Mouse (Mus musculus): Measurements from ENCODE around the gene Unc13a. TPM values are rescaled to one million over a fixed set of nuclear protein-coding genes. Genes with fewer than 3 reads are reported as not detected.
"Not testable (repeated sequence)": the region's sequence is repeated elsewhere in the genome, so short reads cannot be mapped to it uniquely, and the experiment has no call there.

Gene Unc13a
- total RNA-seq (2014; fragmentation: Nextera tagmentation) (0.26 and 0.64 TPM in 2 replicates), total RNA-seq (2017) (0.27 TPM in 1 of 2 replicates, not detected in the other)

GRCm38 (mm10) chr8:71671549-71671965 lies at the start of gene Unc13a:
TSS of gene Unc13a (minus strand) at chr8:71671757.
- ATAC-seq (replicated peaks; ENCODE audit: low FRiP score, low TSS enrichment, poor library complexity, severe bottlenecking), result peak; percentile 70

GRCm38 (mm10) chr8:71719928-71720457 lies 48.4 kb upstream of the Unc13a start:
- no peak for ATAC-seq (replicated peaks; ENCODE audit: low FRiP score, low TSS enrichment, poor library complexity, severe bottlenecking)

- ATAC-seq (replicated peaks; ENCODE audit: low FRiP score, low TSS enrichment, poor library complexity, severe bottlenecking), result peak; percentile 86
Observed at GRCm38 (mm10) chr8:71719218-71719617, 47.7 kb upstream of the Unc13a start.

GRCm38 (mm10) chr8:71718252-71718651 lies 46.7 kb upstream of the Unc13a start:
- ATAC-seq (replicated peaks; ENCODE audit: low FRiP score, low TSS enrichment, poor library complexity, severe bottlenecking), result no peak

GRCm38 (mm10) chr8:71717096-71717495 lies 45.5 kb upstream of the Unc13a start:
- ATAC-seq (replicated peaks; ENCODE audit: low FRiP score, low TSS enrichment, poor library complexity, severe bottlenecking), result no peak

GRCm38 (mm10) chr8:71716561-71717053 lies 45.0 kb upstream of the Unc13a start:
- no peak for ATAC-seq (replicated peaks; ENCODE audit: low FRiP score, low TSS enrichment, poor library complexity, severe bottlenecking)

GRCm38 (mm10) chr8:71715531-71715930 lies 44.0 kb upstream of the Unc13a start:
- ATAC-seq (replicated peaks; ENCODE audit: low FRiP score, low TSS enrichment, poor library complexity, severe bottlenecking), result no peak

GRCm38 (mm10) chr8:71711574-71711973 lies 40.0 kb upstream of the Unc13a start:
- ATAC-seq (replicated peaks; ENCODE audit: low FRiP score, low TSS enrichment, poor library complexity, severe bottlenecking), result no peak

- peak; percentile 53 for ATAC-seq (replicated peaks; ENCODE audit: low FRiP score, low TSS enrichment, poor library complexity, severe bottlenecking)
Observed at GRCm38 (mm10) chr8:71709800-71710446, 38.4 kb upstream of the Unc13a start.

GRCm38 (mm10) chr8:71709134-71709799 lies 37.7 kb upstream of the Unc13a start:
- peak; percentile 3; the same call in 1 of the 2 replicates for ATAC-seq (replicated peaks; ENCODE audit: low FRiP score, low TSS enrichment, poor library complexity, severe bottlenecking)

- peak; percentile 24; the same call in 1 of the 2 replicates for ATAC-seq (replicated peaks; ENCODE audit: low FRiP score, low TSS enrichment, poor library complexity, severe bottlenecking)
Observed at GRCm38 (mm10) chr8:71707874-71708273, 36.3 kb upstream of the Unc13a start.

GRCm38 (mm10) chr8:71703400-71703799 lies 31.8 kb upstream of the Unc13a start:
- ATAC-seq (replicated peaks; ENCODE audit: low FRiP score, low TSS enrichment, poor library complexity, severe bottlenecking), result not testable (repeated sequence)

GRCm38 (mm10) chr8:71702923-71703322 lies 31.4 kb upstream of the Unc13a start:
- ATAC-seq (replicated peaks; ENCODE audit: low FRiP score, low TSS enrichment, poor library complexity, severe bottlenecking), result peak; percentile 90

GRCm38 (mm10) chr8:71702087-71702432 lies 30.5 kb upstream of the Unc13a start:
- peak; percentile 13; the same call in 1 of the 2 replicates for ATAC-seq (replicated peaks; ENCODE audit: low FRiP score, low TSS enrichment, poor library complexity, severe bottlenecking)

- no peak for ATAC-seq (replicated peaks; ENCODE audit: low FRiP score, low TSS enrichment, poor library complexity, severe bottlenecking)
Observed at GRCm38 (mm10) chr8:71701414-71702086, 30.0 kb upstream of the Unc13a start, which contains the start of gene B3gnt3. TSS of gene B3gnt3 (minus strand) at chr8:71701789.

- no peak for ATAC-seq (replicated peaks; ENCODE audit: low FRiP score, low TSS enrichment, poor library complexity, severe bottlenecking)
Observed at GRCm38 (mm10) chr8:71700493-71701269, 29.1 kb upstream of the Unc13a start.

GRCm38 (mm10) chr8:71695456-71695855 lies 23.9 kb upstream of the Unc13a start:
- ATAC-seq (replicated peaks; ENCODE audit: low FRiP score, low TSS enrichment, poor library complexity, severe bottlenecking), result not testable (repeated sequence)

GRCm38 (mm10) chr8:71693166-71694041 lies 21.8 kb upstream of the Unc13a start:
- 0 out of 2 replicates have a peak, but pooled peaks have one; percentile 13 for ATAC-seq (replicated peaks; ENCODE audit: low FRiP score, low TSS enrichment, poor library complexity, severe bottlenecking)

All from megakaryocyte-erythroid progenitor cell, adult 5-6 weeks (primary cell).